Mouse (Mus musculus): ENCODE measurements at regions not wholly inside any gene's neighbourhood (a gene's known extent, or its start where the extent isn't known, plus 50 kb on each side); places are given as distances from the start of the nearest gene placed in this dataset.

GRCm38 (mm10) chr12:12765490-12766058 lies 176.1 kb downstream of the Mycn start:
- no peak for DNase-seq (ENCODE audit: low read depth)

DNA sequence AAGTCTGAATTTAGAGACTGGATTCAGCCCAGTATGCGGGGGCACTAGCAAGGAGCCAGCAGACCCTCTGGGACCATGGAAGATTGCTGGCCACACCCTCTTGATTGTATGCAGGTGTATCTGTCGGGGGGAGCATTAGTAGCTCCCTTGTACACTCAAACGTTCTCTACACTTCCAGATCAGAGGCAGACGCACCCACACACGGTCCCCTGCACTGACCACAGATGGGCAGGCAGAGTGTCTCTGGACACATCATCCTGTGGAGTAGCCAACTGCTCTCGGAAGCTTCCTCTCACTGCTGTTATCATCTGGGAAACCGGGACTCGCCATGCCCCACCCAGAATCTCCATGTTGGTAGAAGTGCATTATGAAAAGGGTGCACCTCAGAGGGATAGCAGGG lies 176.7 kb downstream of the Mycn start:
- DNase-seq (ENCODE audit: low read depth), result no peak

- no peak for DNase-seq (ENCODE audit: low read depth)
Measured at GRCm38 (mm10) chr12:12764586-12764985, 177.1 kb downstream of the Mycn start.

- DNase-seq (ENCODE audit: low read depth), result no peak
Measured at GRCm38 (mm10) chr12:12756301-12756948, 185.3 kb downstream of the Mycn start.

DNA sequence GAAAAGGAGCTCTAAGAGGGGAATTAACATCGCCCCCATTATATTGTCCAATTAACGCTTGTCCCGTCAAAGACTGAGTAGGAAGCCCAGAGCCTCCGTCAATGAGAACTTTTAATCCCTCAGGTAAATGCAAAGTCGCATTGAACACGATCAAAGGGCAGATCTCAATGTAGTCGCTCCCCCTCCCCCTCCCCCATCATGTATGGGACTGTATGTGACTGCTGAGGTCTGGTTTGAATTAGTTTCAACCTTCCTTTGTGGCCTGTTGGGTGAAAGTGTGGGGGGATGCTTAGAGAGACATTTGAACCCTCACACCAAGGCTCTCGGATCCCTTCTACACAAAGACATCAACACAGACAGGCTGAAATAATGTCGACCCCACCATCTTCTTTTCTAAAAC lies 187.9 kb downstream of the Mycn start:
- no peak for DNase-seq (ENCODE audit: low read depth)

- no peak for DNase-seq (ENCODE audit: low read depth)
Measured at GRCm38 (mm10) chr12:12751670-12752426, 189.9 kb downstream of the Mycn start.

GRCm38 (mm10) chr12:12749690-12750089 lies 192.0 kb downstream of the Mycn start:
- DNase-seq (ENCODE audit: low read depth), result no peak

DNA sequence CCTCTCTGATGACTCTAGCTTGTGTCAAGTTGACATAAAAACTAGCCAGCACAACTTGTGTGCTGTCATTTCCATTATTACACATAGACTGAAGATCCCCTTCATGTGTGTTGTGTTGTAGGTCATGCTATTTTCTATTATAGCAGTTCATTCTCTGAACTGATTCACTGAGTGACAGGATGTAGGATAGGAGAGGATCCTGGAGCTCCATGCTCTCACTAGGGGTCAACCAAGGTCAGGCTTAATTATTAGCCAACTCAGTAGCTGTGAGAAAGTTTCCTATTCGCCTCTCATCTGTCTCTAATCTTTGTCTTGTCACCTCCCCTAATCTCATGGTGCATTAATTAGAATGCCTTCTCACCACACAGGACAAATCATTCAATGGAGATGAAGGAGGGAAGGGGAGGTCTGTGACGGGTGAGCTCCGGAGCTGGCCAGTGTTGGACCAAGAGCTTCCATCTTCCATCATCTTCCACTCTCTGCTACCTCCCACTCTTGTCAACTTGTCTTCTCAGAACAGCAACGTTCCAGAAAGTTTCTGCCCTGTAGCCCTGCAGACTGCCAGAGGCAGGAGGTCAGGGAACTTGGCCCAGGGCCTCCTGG lies 194.8 kb downstream of the Mycn start:
- no peak for DNase-seq (ENCODE audit: low read depth)

DNA sequence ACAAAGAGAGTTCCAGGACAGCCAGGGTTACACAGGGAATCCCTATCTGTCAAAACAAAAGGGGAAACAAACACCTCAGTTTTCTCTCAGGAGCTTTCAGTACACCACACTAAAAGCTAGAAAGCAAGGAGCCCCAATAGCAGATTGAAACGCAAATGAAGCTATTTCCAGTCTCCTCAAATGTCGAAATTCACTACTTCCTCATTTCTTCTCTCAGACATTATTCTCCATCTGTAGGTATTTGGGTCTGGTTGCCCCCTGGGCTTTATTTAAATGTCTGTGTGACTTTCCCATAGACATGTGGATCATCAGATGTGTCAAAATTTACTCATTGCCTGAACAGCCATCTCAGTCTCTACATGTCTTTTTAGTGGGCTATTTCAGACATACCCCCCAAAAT lies 197.2 kb downstream of the Mycn start:
- DNase-seq (ENCODE audit: low read depth), result no peak

DNA sequence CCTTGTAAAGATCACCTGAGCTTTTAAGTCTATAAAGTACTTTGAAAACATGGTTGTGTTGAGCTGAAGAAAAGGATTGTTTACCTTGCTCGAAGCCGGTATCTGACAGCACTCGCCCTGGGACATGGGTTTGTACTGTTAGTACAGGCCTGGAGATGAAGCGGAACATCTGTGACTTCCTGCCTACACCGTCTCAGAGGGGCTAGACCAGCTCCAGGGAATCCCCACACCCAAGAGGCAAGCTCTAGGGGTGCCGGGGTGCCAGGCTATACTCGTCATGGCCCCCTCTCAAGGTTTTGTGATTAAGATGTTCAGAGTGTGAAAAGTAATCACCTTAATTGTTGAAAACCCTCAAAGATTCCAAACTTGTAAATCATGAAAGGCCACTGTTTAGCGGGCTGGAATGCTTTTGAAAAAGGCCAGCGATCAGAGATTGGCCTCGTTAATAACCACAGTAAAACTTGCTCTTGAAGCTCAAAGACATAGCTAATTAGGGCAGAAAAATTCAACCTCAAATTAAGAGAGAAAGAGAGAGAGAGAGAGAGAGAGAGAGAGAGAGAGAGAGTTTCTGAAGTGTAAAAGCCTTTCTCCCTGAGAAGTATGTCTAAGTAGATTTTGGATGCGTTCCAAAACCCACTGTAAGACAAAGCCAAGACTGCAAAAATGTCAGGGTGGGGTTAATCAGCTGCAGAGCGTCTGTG lies 202.9 kb downstream of the Mycn start:
- DNase-seq (ENCODE audit: low read depth), result no peak

DNA sequence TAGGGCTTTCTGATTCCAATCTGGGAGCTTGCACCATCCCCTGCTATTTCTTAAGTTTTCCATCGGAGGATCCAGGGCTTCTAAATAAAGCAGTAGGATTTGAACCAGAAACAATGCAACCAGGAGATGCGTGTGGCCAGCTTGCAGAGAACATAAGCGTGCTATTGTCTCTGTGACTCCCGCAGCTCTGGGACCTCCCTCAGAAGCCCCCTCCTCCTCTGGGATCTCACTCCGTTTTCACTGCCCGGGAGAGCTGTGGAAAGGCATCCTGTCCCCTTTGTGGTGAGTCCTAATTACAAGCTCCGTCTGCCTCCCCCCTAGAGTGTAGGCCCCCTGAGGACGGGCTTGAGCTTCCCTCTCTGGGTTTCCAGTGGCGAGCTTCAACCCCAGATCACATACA lies 215.9 kb downstream of the Mycn start:
- DNase-seq (ENCODE audit: low read depth), result no peak

GRCm38 (mm10) chr12:12725075-12725474 lies 216.6 kb downstream of the Mycn start:
- DNase-seq (ENCODE audit: low read depth), result no peak

- DNase-seq (ENCODE audit: low read depth), result no peak
Measured at GRCm38 (mm10) chr12:12723724-12724487, 217.8 kb downstream of the Mycn start.

GRCm38 (mm10) chr12:12722982-12723661 lies 218.6 kb downstream of the Mycn start:
- no peak for DNase-seq (ENCODE audit: low read depth)

- no peak for DNase-seq (ENCODE audit: low read depth)
Measured at GRCm38 (mm10) chr12:12716691-12717090, 225.0 kb downstream of the Mycn start.

DNA sequence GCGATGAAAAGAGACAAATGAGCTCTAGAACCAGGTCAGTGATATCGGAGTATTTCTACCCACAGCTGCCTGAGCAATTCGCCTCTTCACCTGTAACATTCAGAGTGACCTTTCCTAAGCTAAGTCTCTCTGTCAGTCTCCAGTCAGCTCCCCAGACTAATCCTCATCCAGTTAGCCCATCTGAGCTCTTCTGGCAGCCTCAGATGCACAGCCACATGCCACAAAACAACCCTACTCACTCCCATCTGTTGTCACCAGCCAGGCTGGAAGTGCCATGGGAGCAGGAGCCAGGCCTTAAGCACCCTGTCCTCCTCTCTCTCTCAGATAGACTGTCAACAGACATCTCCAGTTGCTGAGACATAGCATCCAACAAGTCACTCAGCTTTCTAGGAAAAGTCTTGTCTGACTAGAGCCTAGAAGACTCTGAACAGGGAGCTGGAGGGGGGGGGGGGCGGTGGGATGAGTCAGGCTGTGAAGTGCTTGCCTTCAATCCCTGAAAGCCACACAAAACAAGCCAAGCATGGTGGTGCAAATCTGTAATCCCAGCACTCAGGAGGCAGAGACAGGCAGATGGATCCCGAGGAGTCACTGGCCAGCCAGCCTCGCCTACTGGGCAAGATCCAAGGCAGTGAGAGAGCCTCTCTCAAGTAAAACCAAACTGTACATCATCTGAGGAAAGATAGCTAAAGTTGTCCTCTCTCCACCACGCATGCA lies 225.6 kb downstream of the Mycn start:
- no peak for DNase-seq (ENCODE audit: low read depth)

GRCm38 (mm10) chr12:12715528-12715927 lies 226.2 kb downstream of the Mycn start:
- DNase-seq (ENCODE audit: low read depth), result no peak

GRCm38 (mm10) chr12:12710184-12710609 lies 231.5 kb downstream of the Mycn start:
- DNase-seq (ENCODE audit: low read depth), result no peak

- DNase-seq (ENCODE audit: low read depth), result no peak
Measured at GRCm38 (mm10) chr12:12708954-12709523, 232.7 kb downstream of the Mycn start.

- no peak for DNase-seq (ENCODE audit: low read depth)
Measured at GRCm38 (mm10) chr12:12706326-12706920, 235.3 kb downstream of the Mycn start.

Measured in induced T-regulatory cell, adult 2 months (primary cell).